Mouse (Mus musculus) CD4-positive helper T cell, adult 2 months (primary cell): ENCODE measurements around the gene Prm2.

Source experiments
- DNase-seq: peaks from one replicate; pipeline ENCODE4 v3.0.0-alpha.2; 2012; ENCODE audit warnings: low read depth, missing footprints, low spot score

The Prm2 gene

GRCm38 (mm10) chr16:10796034-10796433 lies at the start of gene Prm2:
TSS of gene Prm2 (minus strand) at chr16:10796134.
- no peak for DNase-seq

GRCm38 (mm10) chr16:10844319-10844670 lies 48.4 kb upstream of the Prm2 start:
- DNase-seq, result no peak

GRCm38 (mm10) chr16:10843486-10844318 lies 47.8 kb upstream of the Prm2 start:
- DNase-seq, result peak; percentile 88

- no peak for DNase-seq
Measured at GRCm38 (mm10) chr16:10842282-10842855, 46.4 kb upstream of the Prm2 start.

- peak; percentile 56 for DNase-seq
Measured at GRCm38 (mm10) chr16:10840018-10840417, 44.1 kb upstream of the Prm2 start.

GRCm38 (mm10) chr16:10838487-10839245 lies 42.7 kb upstream of the Prm2 start:
- no peak for DNase-seq

- peak; percentile 30 for DNase-seq
Measured at GRCm38 (mm10) chr16:10837903-10838302, 42.0 kb upstream of the Prm2 start.

- no peak for DNase-seq
Measured at GRCm38 (mm10) chr16:10837250-10837649, 41.3 kb upstream of the Prm2 start.

GRCm38 (mm10) chr16:10836388-10836787 lies 40.5 kb upstream of the Prm2 start:
- no peak for DNase-seq

- peak; percentile 92 for DNase-seq
Measured at GRCm38 (mm10) chr16:10834911-10835587, 39.1 kb upstream of the Prm2 start, which contains the start of gene Rmi2. TSS of gene Rmi2 (plus strand) at chr16:10835059.

GRCm38 (mm10) chr16:10834542-10834910 lies 38.6 kb upstream of the Prm2 start:
- DNase-seq, result no peak

- DNase-seq, result no peak
Measured at GRCm38 (mm10) chr16:10828461-10828805, 32.5 kb upstream of the Prm2 start.

GRCm38 (mm10) chr16:10827766-10828460 lies 32.0 kb upstream of the Prm2 start:
- no peak for DNase-seq

- DNase-seq, result no peak
Measured at GRCm38 (mm10) chr16:10827269-10827668, 31.3 kb upstream of the Prm2 start.

- no peak for DNase-seq
Measured at GRCm38 (mm10) chr16:10825840-10826239, 29.9 kb upstream of the Prm2 start.

GRCm38 (mm10) chr16:10824536-10824935 lies 28.6 kb upstream of the Prm2 start:
- DNase-seq, result no peak

- DNase-seq, result no peak
Measured at GRCm38 (mm10) chr16:10821387-10821786, 25.5 kb upstream of the Prm2 start.

GRCm38 (mm10) chr16:10819966-10820365 lies 24.0 kb upstream of the Prm2 start:
- DNase-seq, result no peak

- DNase-seq, result no peak
Measured at GRCm38 (mm10) chr16:10818579-10819135, 22.7 kb upstream of the Prm2 start.

- DNase-seq, result peak; percentile 57
Measured at GRCm38 (mm10) chr16:10814864-10815263, 18.9 kb upstream of the Prm2 start.

- DNase-seq, result no peak
Measured at GRCm38 (mm10) chr16:10813726-10814125, 17.8 kb upstream of the Prm2 start.
